Mouse (Mus musculus) ES-E14 (cell line): ENCODE data around the gene Twf2.

Experiments
- CHD2 ChIP-seq: IDR thresholded peaks from 2 replicates; pipeline ENCODE4 v1.6.1; 2014; ENCODE audit warnings: mild to moderate bottlenecking, low read depth, low read length, inconsistent platforms
- HCFC1 ChIP-seq: IDR thresholded peaks from 2 replicates; pipeline ENCODE4 v1.6.1; 2012; ENCODE audit warnings: low read length, inconsistent platforms, borderline replicate concordance; ENCODE audit not compliant: insufficient read depth
- MAFK ChIP-seq: IDR thresholded peaks from 2 replicates; pipeline ENCODE4 v1.6.1; 2014; ENCODE audit warnings: mild to moderate bottlenecking, low read depth, low read length, inconsistent platforms; ENCODE audit not compliant: insufficient read depth
- ZC3H11A ChIP-seq: IDR thresholded peaks from 2 replicates; pipeline ENCODE4 v1.6.1; 2012; ENCODE audit warnings: low read depth, mild to moderate bottlenecking, inconsistent platforms, low read length, borderline replicate concordance

DNA sequence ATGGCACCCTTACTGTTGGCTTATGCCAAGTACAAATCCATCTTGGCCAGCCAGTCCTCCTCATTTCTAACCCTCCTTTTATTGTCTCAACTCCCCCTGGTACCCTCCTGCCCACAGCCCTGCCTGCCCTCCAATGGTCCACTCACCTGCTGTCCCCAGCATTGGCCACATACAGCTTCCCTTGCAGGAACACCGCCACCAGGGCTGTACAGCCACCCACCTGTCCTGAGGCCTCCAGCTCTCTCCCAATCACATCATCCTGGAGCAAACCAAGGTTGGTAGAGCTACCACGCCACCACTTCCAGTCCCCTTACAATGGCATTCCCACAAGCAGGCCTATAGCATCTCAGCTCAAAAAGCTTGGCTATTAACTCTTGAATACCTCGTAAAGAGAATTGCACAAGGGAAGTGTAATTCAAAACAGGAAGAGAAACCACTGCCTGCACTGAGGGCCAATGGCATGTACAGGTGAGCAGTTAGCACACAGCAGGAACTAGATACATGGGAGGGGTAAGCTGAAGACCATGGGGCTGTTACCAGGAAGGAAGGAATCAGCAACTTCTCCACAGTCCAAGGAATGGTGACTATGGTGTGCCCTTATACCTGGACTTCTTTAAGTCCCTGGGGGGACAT, 5.7 kb upstream of the Twf2 start:
- TF ChIP-seq HCFC1 = no peak
- TF ChIP-seq MAFK = no peak
- TF ChIP-seq ZC3H11A = no peak
- no peak for TF ChIP-seq CHD2
